Mouse (Mus musculus) hindbrain, embryonic 13.5 days (tissue): Measurements from ENCODE around the gene Comtd1. TPM values are rescaled to one million over a fixed set of nuclear protein-coding genes. Genes with fewer than 3 reads are reported as not detected.
A peak's percentile ranks its signal among the peaks of the same experiment; 100 is the strongest.

ENCODE experiments used
- ATAC-seq: fragments of 200-750 bp; cut with Nextera tagmentation; 2 replicates; pipeline ENCODE4 v1.8.0; 2017; ENCODE audit warnings: moderate TSS enrichment; ENCODE audit not compliant: low FRiP score
- H3K27ac ChIP-seq: fragments of 300-500 bp; sonication (generic); 2 replicates; pipeline ENCODE4 v1.5.1; 2015; ENCODE audit warnings: inconsistent platforms, mild to moderate bottlenecking, moderate library complexity
- H3K27me3 ChIP-seq: fragments of 300-500 bp; sonication (generic); 2 replicates; pipeline ENCODE4 v1.6.1; 2015; ENCODE audit warnings: mild to moderate bottlenecking, inconsistent platforms
- H3K36me3 ChIP-seq: fragments of 300-500 bp; sonication (generic); 2 replicates; pipeline ENCODE4 v1.6.1; 2015; ENCODE audit warnings: mild to moderate bottlenecking, inconsistent platforms
- H3K4me1 ChIP-seq: fragments of 300-500 bp; sonication (generic); replicated peaks from 2 replicates; pipeline ENCODE4 v1.6.1; 2015; ENCODE audit warnings: inconsistent platforms
- H3K4me2 ChIP-seq: fragments of 300-500 bp; sonication (generic); 2 replicates; pipeline ENCODE4 v1.6.1; 2015; ENCODE audit warnings: inconsistent platforms, mild to moderate bottlenecking, moderate library complexity
- H3K4me3 ChIP-seq: fragments of 300-500 bp; sonication (generic); 2 replicates; pipeline ENCODE4 v1.5.1; 2015; ENCODE audit warnings: mild to moderate bottlenecking, inconsistent platforms
- H3K9ac ChIP-seq: fragments of 300-500 bp; sonication (generic); 2 replicates; pipeline ENCODE4 v1.6.1; 2015; ENCODE audit warnings: mild to moderate bottlenecking, inconsistent platforms
- H3K9me3 ChIP-seq: fragments of 300-500 bp; sonication (generic); 2 replicates; pipeline ENCODE4 v1.6.1; 2016; ENCODE audit warnings: inconsistent platforms
- WGBS: fragments of 180-500 bp; shearing (Covaris S2); methylation state at CpG from one replicate; pipeline ENCODE4 v1.1.7; 2015; 5-methylcytosine and 5-hydroxymethylcytosine counted together
- polyA plus RNA-seq: library from polyadenylated mRNA; unstranded; fragments of >200 nt; fragmentation: Nextera tagmentation; extraction: Ambion mirVana; gene quantifications from 2 replicates; pipeline ENCODE4 v1.2.1, GENCODE M21; 2015

Gene Comtd1
- 34.2 TPM in 2 replicates for polyA plus RNA-seq

DNA sequence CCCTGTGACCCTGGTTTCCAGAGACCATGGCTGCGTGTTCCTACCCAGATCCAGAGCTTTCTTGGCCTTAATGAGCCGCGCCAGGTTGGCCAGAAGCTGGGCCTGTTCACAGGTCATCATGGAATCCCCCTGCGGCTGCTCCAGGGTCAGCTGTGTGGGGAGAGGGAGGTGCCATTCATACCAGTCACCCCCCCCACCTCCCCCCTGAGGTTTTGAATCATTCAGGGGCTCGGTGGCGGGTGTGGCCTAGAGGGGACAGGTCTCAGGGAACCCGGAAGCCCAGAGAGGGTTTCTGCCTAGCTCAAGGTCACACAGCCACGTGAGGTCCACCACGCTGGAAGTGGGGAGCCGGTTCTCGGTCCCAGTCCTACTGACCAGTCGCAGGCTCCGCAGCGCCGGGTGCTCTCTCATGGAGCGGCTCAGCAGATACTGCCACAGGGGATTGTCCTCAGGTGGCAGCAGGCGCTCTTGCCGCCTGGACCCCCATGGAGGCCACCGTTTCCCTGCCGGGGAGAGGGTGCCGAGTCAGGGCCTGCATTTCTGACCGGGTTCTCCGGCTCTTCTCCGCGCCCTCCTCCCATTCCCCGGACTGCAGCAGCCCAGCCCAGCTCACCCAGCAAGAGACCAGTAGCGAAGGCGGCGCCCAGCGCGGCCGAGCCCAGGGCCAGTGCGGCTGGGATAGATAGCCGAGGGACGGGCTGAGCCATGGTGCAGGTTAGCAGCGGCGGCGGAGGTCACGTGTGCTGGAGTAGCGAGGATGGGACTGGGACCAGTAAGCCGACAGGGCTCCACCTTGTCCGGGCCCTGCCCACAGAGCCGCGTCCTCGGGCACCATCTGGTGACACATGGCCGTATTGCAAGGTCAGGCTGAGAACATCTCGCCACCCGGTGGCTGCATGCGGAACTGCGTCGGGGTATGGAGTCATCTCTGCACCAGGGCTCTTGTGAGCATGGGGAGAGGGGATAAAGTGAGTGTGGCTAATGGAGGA is at the start of gene Comtd1:
Gene Comtd1 (minus strand): TSS at position 812 of the 989 bp plus-strand sequence.
- Histone ChIP-seq H3K36me3 (peaks cover 30% of the 10 kb centered on the region), H3K9me3 (no peaks in the 10 kb centered on the region), H3K4me1 (peaks cover 42% of the 10 kb centered on the region), H3K27ac (peak within 1 kb of the TSS; percentile 77), H3K9ac (peak within 1 kb of the TSS; percentile 88), H3K4me2 (peak within 1 kb of the TSS; percentile 99), H3K27me3 (no peaks in the 10 kb centered on the region), H3K4me3 (peak within 1 kb of the TSS; percentile 75)
- ATAC-seq, result peak; percentile 86
- under 1% methylated on average over 51 of the region's 51 CpGs for WGBS

GRCm38 (mm10) chr14:21892341-21892659 is 43.5 kb upstream of the Comtd1 start:
- no peak overlapping the region for H3K4me2 ChIP-seq
- H3K27ac ChIP-seq, result no peak overlapping the region

DNA sequence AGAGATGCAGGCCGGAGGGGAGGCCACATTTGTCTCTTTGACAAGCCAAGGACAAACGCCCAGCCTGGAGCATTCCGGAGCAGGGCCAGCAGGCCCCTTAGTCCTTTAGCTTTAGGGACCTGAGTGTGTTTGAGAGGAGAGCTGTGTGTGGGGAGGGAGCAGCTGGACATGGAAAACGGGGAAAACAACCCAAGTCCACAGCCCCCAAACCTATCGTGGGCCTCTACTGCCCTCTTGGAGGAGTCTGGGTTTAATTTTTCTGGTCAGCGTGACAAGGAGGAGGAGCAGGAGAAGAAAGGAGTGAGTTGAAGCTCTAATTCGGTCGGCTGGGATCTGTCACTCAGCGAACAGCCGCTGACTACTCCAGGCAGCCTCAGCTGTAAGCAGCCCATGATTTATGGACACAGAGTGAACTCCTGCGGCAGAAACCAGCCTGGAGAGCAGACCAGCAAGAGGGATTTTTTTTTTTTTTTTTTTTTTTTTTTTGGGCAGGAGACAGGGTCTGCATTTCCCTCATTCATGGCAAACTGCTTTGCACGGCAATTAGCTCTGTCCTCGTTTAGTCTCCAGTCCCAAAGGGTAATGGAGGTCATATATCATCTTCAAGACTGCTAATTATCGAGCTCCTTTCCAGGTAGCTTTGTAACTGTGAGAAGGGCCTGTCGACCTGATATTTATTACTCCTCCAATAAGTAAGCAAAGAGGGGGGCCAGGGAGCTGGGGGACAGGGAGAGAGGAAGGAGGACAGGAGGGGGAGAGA is 43.0 kb upstream of the Comtd1 start:
- Histone ChIP-seq H3K27ac (peak overlapping the region; percentile 71), H3K4me2 (peak overlapping the region; percentile 16; the same call in 1 of the 2 replicates)
- 12% methylated on average over 15 of the region's 15 CpGs for WGBS

More at GRCm38 (mm10) chr14:21892341-21892659, 43.5 kb upstream of the Comtd1 start:
- H3K9me3 ChIP-seq, result no peaks in the 10 kb centered on the region
- ATAC-seq, result peak; percentile 28; the same call in 1 of the 2 replicates
- no peak overlapping the region for H3K9ac ChIP-seq
- no peaks in the 10 kb centered on the region for H3K36me3 ChIP-seq
- H3K27me3 ChIP-seq, result peaks cover 8% of the 10 kb centered on the region; the same call in 1 of the 2 replicates
- no peak overlapping the region for H3K4me3 ChIP-seq
- peaks cover 13% of the 10 kb centered on the region for H3K4me1 ChIP-seq
- 31% methylated on average over 6 of the region's 6 CpGs for WGBS

DNA sequence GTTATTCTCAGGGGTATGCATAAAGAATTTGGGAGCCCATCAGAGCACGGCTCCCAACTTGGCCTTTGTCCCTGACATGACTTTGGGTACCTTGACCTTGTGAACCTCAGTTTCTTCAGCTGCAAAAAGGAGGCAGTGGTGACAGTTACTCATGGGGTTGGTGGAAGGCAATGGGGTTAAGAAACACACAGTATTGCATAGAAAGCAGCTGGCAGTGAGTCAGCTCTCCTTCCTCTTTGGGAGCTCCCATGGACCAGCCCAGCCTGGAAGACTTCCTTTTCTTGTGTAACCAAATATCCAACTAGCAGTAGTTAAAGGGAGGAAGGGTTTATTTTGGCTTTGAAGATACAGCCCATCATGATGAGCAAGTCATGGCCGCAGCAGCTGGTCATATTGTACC is 41.7 kb upstream of the Comtd1 start:
- WGBS, result 84% methylated on average over 2 of the region's 2 CpGs
- no peaks in the 10 kb centered on the region for H3K36me3 ChIP-seq

More for the DNA sequence above, 43.0 kb upstream of the Comtd1 start:
- Histone ChIP-seq H3K9ac (peak overlapping the region; percentile 30; the same call in 1 of the 2 replicates), H3K36me3 (no peaks in the 10 kb centered on the region), H3K9me3 (no peaks in the 10 kb centered on the region), H3K4me1 (peaks cover 13% of the 10 kb centered on the region), H3K4me3 (no peak overlapping the region), H3K27me3 (peaks cover 8% of the 10 kb centered on the region; the same call in 1 of the 2 replicates)
- ATAC-seq, result peak; percentile 89

GRCm38 (mm10) chr14:21866816-21867215 is 18.0 kb upstream of the Comtd1 start:
- H3K9me3 ChIP-seq, result no peaks in the 10 kb centered on the region
- no peaks in the 10 kb centered on the region for H3K36me3 ChIP-seq
- no peak overlapping the region for H3K9ac ChIP-seq
- no peak for ATAC-seq
- no peaks in the 10 kb centered on the region for H3K4me1 ChIP-seq
- H3K27me3 ChIP-seq, result 0 out of 2 replicates have a peak, but pooled peaks cover 3% of the 10 kb centered on the region
- no peak overlapping the region for H3K4me2 ChIP-seq
- H3K27ac ChIP-seq, result no peak overlapping the region
- no peak overlapping the region for H3K4me3 ChIP-seq
- 78% methylated on average over 7 of the region's 7 CpGs for WGBS

More for the DNA sequence above, 41.7 kb upstream of the Comtd1 start:
- peaks cover 8% of the 10 kb centered on the region; the same call in 1 of the 2 replicates for H3K27me3 ChIP-seq
- H3K4me2 ChIP-seq, result no peak overlapping the region
- ATAC-seq, result no peak
- no peaks in the 10 kb centered on the region for H3K9me3 ChIP-seq
- peaks cover 13% of the 10 kb centered on the region for H3K4me1 ChIP-seq
- no peak overlapping the region for H3K27ac ChIP-seq
- H3K4me3 ChIP-seq, result no peak overlapping the region
- H3K9ac ChIP-seq, result no peak overlapping the region

GRCm38 (mm10) chr14:21866291-21866690 is 17.5 kb upstream of the Comtd1 start:
- Histone ChIP-seq H3K4me3 (no peak overlapping the region), H3K4me2 (no peak overlapping the region), H3K9me3 (no peaks in the 10 kb centered on the region), H3K9ac (no peak overlapping the region), H3K27me3 (0 out of 2 replicates have a peak, but pooled peaks cover 3% of the 10 kb centered on the region), H3K4me1 (no peaks in the 10 kb centered on the region), H3K36me3 (no peaks in the 10 kb centered on the region), H3K27ac (no peak overlapping the region)
- no peak for ATAC-seq
- WGBS, result 47% methylated on average over 7 of the region's 7 CpGs

DNA sequence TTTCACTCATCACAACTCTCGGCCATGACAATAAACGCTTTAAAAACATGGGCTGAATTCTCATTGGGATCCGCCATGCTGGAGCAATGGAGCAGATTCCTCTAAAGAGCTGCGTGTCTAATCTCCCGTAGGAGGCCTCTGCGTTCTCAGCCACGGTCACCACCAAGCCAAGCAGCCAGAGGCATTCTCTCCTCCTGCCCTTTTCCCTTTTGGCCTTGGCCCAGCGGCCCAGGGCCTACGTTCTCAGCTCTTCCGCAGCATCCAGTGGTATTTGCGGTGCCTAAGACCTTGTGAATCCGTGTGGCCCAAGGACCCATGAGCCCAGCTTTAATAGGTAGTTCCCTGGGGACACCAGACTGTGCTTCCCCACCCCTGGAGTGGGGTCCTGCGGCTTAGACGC is 8.1 kb upstream of the Comtd1 start:
- Histone ChIP-seq H3K4me1 (peaks cover 17% of the 10 kb centered on the region), H3K4me2 (no peak overlapping the region), H3K27me3 (0 out of 2 replicates have a peak, but pooled peaks cover 2% of the 10 kb centered on the region), H3K4me3 (no peak overlapping the region), H3K27ac (no peak overlapping the region), H3K9me3 (no peaks in the 10 kb centered on the region), H3K36me3 (no peaks in the 10 kb centered on the region), H3K9ac (no peak overlapping the region)
- WGBS, result 85% methylated on average over 14 of the region's 14 CpGs
- ATAC-seq, result no peak

GRCm38 (mm10) chr14:21855961-21856360 is 7.2 kb upstream of the Comtd1 start:
- 0 out of 2 replicates have a peak, but pooled peaks cover 2% of the 10 kb centered on the region for H3K27me3 ChIP-seq
- H3K9ac ChIP-seq, result no peak overlapping the region
- H3K4me2 ChIP-seq, result no peak overlapping the region
- no peaks in the 10 kb centered on the region for H3K9me3 ChIP-seq
- WGBS, result 12% methylated on average over 3 of the region's 3 CpGs
- H3K36me3 ChIP-seq, result no peaks in the 10 kb centered on the region
- no peak overlapping the region for H3K27ac ChIP-seq
- H3K4me1 ChIP-seq, result peaks cover 24% of the 10 kb centered on the region
- no peak for ATAC-seq
- no peak overlapping the region for H3K4me3 ChIP-seq

DNA sequence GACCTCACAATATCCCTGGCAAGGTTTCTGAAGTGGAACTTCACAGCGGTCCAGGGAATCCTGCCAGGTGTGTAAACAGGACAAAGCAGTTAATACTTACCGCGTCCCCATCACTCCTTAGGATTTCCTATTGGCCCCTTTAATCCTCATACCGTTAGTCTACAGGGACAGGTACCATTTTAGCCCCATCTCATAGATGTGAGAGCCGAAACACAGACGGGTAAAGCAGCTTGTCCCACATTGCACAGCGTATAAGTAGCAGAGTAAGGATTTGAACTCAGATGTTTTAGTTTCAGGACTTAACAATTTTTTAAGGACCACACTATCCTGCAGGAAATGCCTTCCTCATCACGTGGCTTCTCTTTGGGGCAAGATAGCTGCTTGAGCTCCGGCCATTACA is 5.5 kb upstream of the Comtd1 start:
- Histone ChIP-seq H3K4me2 (peak overlapping the region; percentile 48; the same call in 1 of the 2 replicates), H3K27ac (no peak overlapping the region), H3K27me3 (0 out of 2 replicates have a peak, but pooled peaks cover 2% of the 10 kb centered on the region), H3K36me3 (no peaks in the 10 kb centered on the region), H3K9ac (no peak overlapping the region), H3K9me3 (no peaks in the 10 kb centered on the region), H3K4me3 (no peak overlapping the region), H3K4me1 (peaks cover 37% of the 10 kb centered on the region)
- WGBS, result 86% methylated on average over 9 of the region's 9 CpGs
- no peak for ATAC-seq

GRCm38 (mm10) chr14:21853456-21854109 is 4.8 kb upstream of the Comtd1 start:
- ATAC-seq, result 0 out of 2 replicates have a peak, but pooled peaks have one; percentile 21
- H3K4me2 ChIP-seq, result peak overlapping the region; percentile 48
- peak overlapping the region; percentile 48; the same call in 1 of the 2 replicates for H3K27ac ChIP-seq
- H3K27me3 ChIP-seq, result 0 out of 2 replicates have a peak, but pooled peaks cover 2% of the 10 kb centered on the region
- no peaks in the 10 kb centered on the region for H3K36me3 ChIP-seq
- peak overlapping the region; percentile 20; the same call in 1 of the 2 replicates for H3K9ac ChIP-seq
- H3K9me3 ChIP-seq, result no peaks in the 10 kb centered on the region
- WGBS, result 8% methylated on average over 17 of the region's 17 CpGs
- H3K4me3 ChIP-seq, result peak overlapping the region; percentile 20
- H3K4me1 ChIP-seq, result peaks cover 37% of the 10 kb centered on the region

DNA sequence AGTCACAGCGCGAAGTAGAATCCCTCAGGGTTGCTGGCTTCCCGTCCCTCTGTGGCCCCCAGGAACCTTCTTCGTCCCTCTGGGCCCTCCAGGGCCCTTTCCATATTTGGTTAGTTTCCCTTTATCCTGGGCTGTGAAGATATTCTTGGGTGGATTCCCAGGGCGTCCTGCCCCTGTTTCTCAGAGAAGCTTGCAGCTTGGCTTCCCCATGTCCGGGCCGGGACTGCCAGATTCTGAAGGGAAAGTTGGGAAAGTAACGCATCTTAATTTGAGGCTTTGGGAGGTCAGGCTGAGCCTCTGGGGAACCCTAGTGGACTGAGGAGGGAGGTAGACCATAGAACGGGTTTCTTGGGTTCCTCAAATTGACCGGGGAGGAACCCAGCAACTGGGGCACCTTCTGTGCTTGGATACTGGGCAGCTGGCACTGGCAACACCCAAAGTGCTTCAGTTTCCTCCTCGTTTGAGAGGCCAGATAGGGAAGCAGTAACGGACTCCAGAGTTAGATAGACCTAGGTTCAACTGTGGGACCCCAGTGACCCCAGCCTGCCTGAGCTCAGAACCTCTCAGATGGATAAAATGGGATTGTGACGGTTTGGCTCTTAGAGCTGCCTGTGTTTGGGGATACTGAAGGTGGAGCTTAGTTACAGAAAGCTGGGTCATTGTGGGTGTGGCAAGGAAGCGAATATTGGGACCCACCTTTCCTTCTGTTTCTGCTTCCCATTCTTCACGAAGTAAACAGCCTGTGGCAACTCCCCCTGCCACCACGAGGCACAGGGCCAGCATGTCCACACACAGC is 3.4 kb upstream of the Comtd1 start:
- Histone ChIP-seq H3K27ac (no peak overlapping the region), H3K36me3 (no peaks in the 10 kb centered on the region), H3K4me1 (peaks cover 51% of the 10 kb centered on the region)

More for the DNA sequence above, 3.4 kb upstream of the Comtd1 start:
- WGBS, result 84% methylated on average over 16 of the region's 16 CpGs
- ATAC-seq, result no peak
- H3K9me3 ChIP-seq, result no peaks in the 10 kb centered on the region
- no peak overlapping the region for H3K4me2 ChIP-seq
- no peak overlapping the region for H3K9ac ChIP-seq
- H3K4me3 ChIP-seq, result no peak overlapping the region
- 0 out of 2 replicates have a peak, but pooled peaks cover 1% of the 10 kb centered on the region for H3K27me3 ChIP-seq
